Mouse (Mus musculus) central nervous system, embryonic 11.5 days (tissue): ENCODE data around the gene Synm. TPM values are rescaled to one million over a fixed set of nuclear protein-coding genes. Genes with fewer than 3 reads are reported as not detected.

Experiments
- polyA plus RNA-seq: library from polyadenylated mRNA; depleted of rRNA; stranded (reverse); fragments of >200 nt; gene quantifications from 2 replicates; pipeline ENCODE4 v1.2.3, GENCODE M21; 2012; rRNA removed

Synm gene
- 1.6 and 1.9 TPM in 2 replicates for polyA plus RNA-seq

GRCm38 (mm10) chr7:67759629-67759995 is at the start of gene Synm:
Gene Synm (minus strand): TSS chr7:67759742.

Other genes with a start within 250 kb of the Synm start
- 11.8 and 21.4 TPM in 2 replicates for gene Lrrc28, start 114.5 kb downstream of the Synm start, polyA plus RNA-seq
- gene Ttc23, start 112.3 kb downstream of the Synm start, polyA plus RNA-seq: 33.7 and 53.5 TPM in 2 replicates
- 25.3 and 37.0 TPM in 2 replicates for gene Igf1r, start 193.1 kb upstream of the Synm start, polyA plus RNA-seq